Mouse (Mus musculus) neutrophil, adult 65 days (primary cell): Measurements from ENCODE around the gene Nxt2. TPM values are rescaled to one million over a fixed set of nuclear protein-coding genes. Genes with fewer than 3 reads are reported as not detected.

Source experiments
- total RNA-seq: library from RNA; stranded (reverse); gene quantifications from 2 replicates; pipeline ENCODE4 v1.2.4, GENCODE M21; 2023

Gene Nxt2
- 16.5 and 16.7 TPM in 2 replicates for total RNA-seq

GRCm38 (mm10) chrX:142226542-142226941 lies at the start of gene Nxt2:
Nxt2 (plus strand) TSS chrX:142226770.

DNA sequence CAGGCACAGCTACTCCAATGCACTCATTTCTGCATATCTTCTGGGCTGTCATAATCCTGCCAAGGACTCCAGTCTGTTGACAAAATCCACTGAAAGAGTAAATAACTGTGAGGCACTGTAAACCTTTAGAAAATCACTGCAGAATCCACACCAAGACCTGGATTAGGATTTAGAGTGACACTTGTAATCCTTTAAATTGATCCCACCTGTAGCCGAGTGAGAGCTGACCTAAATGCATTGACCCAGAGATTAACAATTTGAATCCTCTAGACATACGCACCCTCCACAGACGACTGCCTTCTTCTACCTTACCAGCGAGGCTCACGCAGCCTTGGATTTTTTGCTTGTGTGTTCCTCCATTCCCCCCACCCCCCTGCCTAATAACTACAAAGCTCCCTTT lies 29.7 kb upstream of the Nxt2 start, which contains the start of gene Gucy2f:
TSS of gene Gucy2f (minus strand) at position 101 of the 400 bp plus-strand sequence.

Other genes starting within 250 kb of the Nxt2 start
- gene Gucy2f, start 29.8 kb upstream of the Nxt2 start, total RNA-seq = 0.06 TPM in 1 of 2 replicates, not detected in the other
- gene Kcne1l, start 79.5 kb downstream of the Nxt2 start, total RNA-seq = not detected in 2 replicates
- 16.0 and 17.4 TPM in 2 replicates for gene Acsl4, start 163.8 kb downstream of the Nxt2 start, total RNA-seq